Mouse (Mus musculus): ENCODE data around the gene Casz1. TPM values are rescaled to one million over a fixed set of nuclear protein-coding genes. Genes with fewer than 3 reads are reported as not detected.

Casz1 gene
- total RNA-seq, 2 experiments from 2014 or later = 1.7 to 3.3 TPM

GRCm38 (mm10) chr4:148928316-148928715 is 124.1 kb downstream of the Casz1 start:
- ATAC-seq (ENCODE audit: poor library complexity, severe bottlenecking) = no peak

- ATAC-seq (ENCODE audit: poor library complexity, severe bottlenecking) = no peak
These were observed 124.6 kb downstream of the Casz1 start for GRCm38 (mm10) chr4:148928876-148929275.

- ATAC-seq (ENCODE audit: poor library complexity, severe bottlenecking) = no peak
These were observed 126.5 kb downstream of the Casz1 start for GRCm38 (mm10) chr4:148930721-148931229.

- no peak for ATAC-seq (ENCODE audit: poor library complexity, severe bottlenecking)
These were observed 128.9 kb downstream of the Casz1 start for GRCm38 (mm10) chr4:148933109-148933508.

- no peak for ATAC-seq (ENCODE audit: poor library complexity, severe bottlenecking)
These were observed 131.0 kb downstream of the Casz1 start for GRCm38 (mm10) chr4:148935211-148935610.

- no peak for ATAC-seq (ENCODE audit: poor library complexity, severe bottlenecking)
These were observed 131.9 kb downstream of the Casz1 start for GRCm38 (mm10) chr4:148936111-148936510.

GRCm38 (mm10) chr4:148936727-148937126 is 132.5 kb downstream of the Casz1 start:
- ATAC-seq (ENCODE audit: poor library complexity, severe bottlenecking) = no peak

- no peak for ATAC-seq (ENCODE audit: poor library complexity, severe bottlenecking)
These were observed 134.3 kb downstream of the Casz1 start for GRCm38 (mm10) chr4:148938546-148938945.

GRCm38 (mm10) chr4:148940674-148941211 is 136.5 kb downstream of the Casz1 start:
- ATAC-seq (ENCODE audit: poor library complexity, severe bottlenecking) = peak; percentile 89

- peak; percentile 30 for ATAC-seq (ENCODE audit: poor library complexity, severe bottlenecking)
These were observed 137.1 kb downstream of the Casz1 start for GRCm38 (mm10) chr4:148941321-148941720.

- ATAC-seq (ENCODE audit: poor library complexity, severe bottlenecking) = no peak
These were observed 138.9 kb downstream of the Casz1 start for GRCm38 (mm10) chr4:148943099-148943498.

- ATAC-seq (ENCODE audit: poor library complexity, severe bottlenecking) = no peak
These were observed 141.2 kb downstream of the Casz1 start for GRCm38 (mm10) chr4:148945476-148945881.

- no peak for ATAC-seq (ENCODE audit: poor library complexity, severe bottlenecking)
These were observed 141.8 kb downstream of the Casz1 start for GRCm38 (mm10) chr4:148946071-148946470.

GRCm38 (mm10) chr4:148947833-148948388 is 143.7 kb downstream of the Casz1 start:
- no peak for ATAC-seq (ENCODE audit: poor library complexity, severe bottlenecking)

- ATAC-seq (ENCODE audit: poor library complexity, severe bottlenecking) = no peak
These were observed 146.3 kb downstream of the Casz1 start for GRCm38 (mm10) chr4:148950487-148950886.

GRCm38 (mm10) chr4:148950932-148951650 is 146.9 kb downstream of the Casz1 start:
- no peak for ATAC-seq (ENCODE audit: poor library complexity, severe bottlenecking)

- no peak for ATAC-seq (ENCODE audit: poor library complexity, severe bottlenecking)
These were observed 147.6 kb downstream of the Casz1 start for GRCm38 (mm10) chr4:148951821-148952291.

GRCm38 (mm10) chr4:148952328-148953222 is 148.3 kb downstream of the Casz1 start:
- ATAC-seq (ENCODE audit: poor library complexity, severe bottlenecking) = no peak

GRCm38 (mm10) chr4:148955131-148955813 is 151.0 kb downstream of the Casz1 start:
- no peak for ATAC-seq (ENCODE audit: poor library complexity, severe bottlenecking)

GRCm38 (mm10) chr4:148960011-148960410 is 155.8 kb downstream of the Casz1 start:
- ATAC-seq (ENCODE audit: poor library complexity, severe bottlenecking) = no peak

Measured in megakaryocyte, adult 5-6 weeks (primary cell).